Mouse (Mus musculus): ENCODE measurements around the gene Zfand3. TPM values are rescaled to one million over a fixed set of nuclear protein-coding genes. Genes with fewer than 3 reads are reported as not detected.

Zfand3 gene
- total and polyA plus RNA-seq, 2 experiments, result 46.7 to 63.3 TPM

GRCm38 (mm10) chr17:30162983-30163382 is 158.4 kb downstream of the Zfand3 start:
- H3K4me3 ChIP-seq (ENCODE audit: insufficient read depth, low read depth, low read length), result no peak overlapping the region
- peaks cover 43% of the 10 kb centered on the region for H3K79me2 ChIP-seq (ENCODE audit: control insufficient read depth, insufficient read depth, low read length)
- H3K27ac ChIP-seq (replicated peaks; ENCODE audit: insufficient read depth, low read depth, low read length), result no peak overlapping the region
- TF ChIP-seq POLR2A (IDR thresholded peaks at IDR 0.05; ENCODE audit: extremely low read depth, insufficient read depth, low read length) (no peak), CTCF (IDR thresholded peaks at IDR 0.05; ENCODE audit: low read depth, low read length) (no peak)
- H3K4me1 ChIP-seq (ENCODE audit: control insufficient read depth, insufficient read depth, low read length), result peaks cover 2% of the 10 kb centered on the region; the same call in 1 of the 2 replicates
- no peak for DNase-seq (ENCODE audit: extremely low read depth, low read depth, low spot score)
- H3K36me3 ChIP-seq (ENCODE audit: control insufficient read depth, insufficient read depth, low read length), result no peaks in the 10 kb centered on the region
- no peaks in the 10 kb centered on the region for H3K27me3 ChIP-seq (ENCODE audit: control insufficient read depth, insufficient read depth, low read length)
- 79% methylated on average over 5 of the region's 5 CpGs for WGBS
- no peak overlapping the region for H3K9ac ChIP-seq (ENCODE audit: low read depth, low read length)

- Histone ChIP-seq H3K36me3 (ENCODE audit: control insufficient read depth, insufficient read depth, low read length) (no peaks in the 10 kb centered on the region), H3K9ac (ENCODE audit: low read depth, low read length) (no peak overlapping the region), H3K4me1 (ENCODE audit: control insufficient read depth, insufficient read depth, low read length) (peaks cover 2% of the 10 kb centered on the region; the same call in 1 of the 2 replicates), H3K27me3 (ENCODE audit: control insufficient read depth, insufficient read depth, low read length) (no peaks in the 10 kb centered on the region), H3K79me2 (ENCODE audit: control insufficient read depth, insufficient read depth, low read length) (peaks cover 36% of the 10 kb centered on the region), H3K27ac (replicated peaks; ENCODE audit: insufficient read depth, low read depth, low read length) (no peak overlapping the region), H3K4me3 (ENCODE audit: insufficient read depth, low read depth, low read length) (no peak overlapping the region)
- 85% methylated on average over 6 of the region's 6 CpGs for WGBS
- TF ChIP-seq POLR2A (IDR thresholded peaks at IDR 0.05; ENCODE audit: extremely low read depth, insufficient read depth, low read length), result no peak
- TF ChIP-seq CTCF (IDR thresholded peaks at IDR 0.05; ENCODE audit: low read depth, low read length), result no peak
- no peak for DNase-seq (ENCODE audit: extremely low read depth, low read depth, low spot score)
These were observed 159.3 kb downstream of the Zfand3 start for GRCm38 (mm10) chr17:30163793-30164192.

GRCm38 (mm10) chr17:30164818-30165217 is 160.3 kb downstream of the Zfand3 start:
- no peak for DNase-seq (ENCODE audit: extremely low read depth, low read depth, low spot score)
- Histone ChIP-seq H3K79me2 (ENCODE audit: control insufficient read depth, insufficient read depth, low read length) (peaks cover 39% of the 10 kb centered on the region), H3K27ac (replicated peaks; ENCODE audit: insufficient read depth, low read depth, low read length) (no peak overlapping the region), H3K27me3 (ENCODE audit: control insufficient read depth, insufficient read depth, low read length) (no peaks in the 10 kb centered on the region), H3K4me3 (ENCODE audit: insufficient read depth, low read depth, low read length) (no peak overlapping the region), H3K36me3 (ENCODE audit: control insufficient read depth, insufficient read depth, low read length) (no peaks in the 10 kb centered on the region), H3K4me1 (ENCODE audit: control insufficient read depth, insufficient read depth, low read length) (peaks cover 2% of the 10 kb centered on the region; the same call in 1 of the 2 replicates), H3K9ac (ENCODE audit: low read depth, low read length) (no peak overlapping the region)
- 81% methylated on average over 9 of the region's 9 CpGs for WGBS
- TF ChIP-seq POLR2A (IDR thresholded peaks at IDR 0.05; ENCODE audit: extremely low read depth, insufficient read depth, low read length) (no peak), CTCF (IDR thresholded peaks at IDR 0.05; ENCODE audit: low read depth, low read length) (no peak)

GRCm38 (mm10) chr17:30177435-30177834 is 172.9 kb downstream of the Zfand3 start:
- TF ChIP-seq CTCF (IDR thresholded peaks at IDR 0.05; ENCODE audit: low read depth, low read length), result no peak
- no peak for TF ChIP-seq POLR2A (IDR thresholded peaks at IDR 0.05; ENCODE audit: extremely low read depth, insufficient read depth, low read length)
- 41% methylated on average over 4 of the region's 4 CpGs for WGBS
- H3K4me3 ChIP-seq (ENCODE audit: insufficient read depth, low read depth, low read length), result no peak overlapping the region
- H3K27me3 ChIP-seq (ENCODE audit: control insufficient read depth, insufficient read depth, low read length), result no peaks in the 10 kb centered on the region
- DNase-seq (ENCODE audit: extremely low read depth, low read depth, low spot score), result peak; percentile 68
- H3K79me2 ChIP-seq (ENCODE audit: control insufficient read depth, insufficient read depth, low read length), result peaks cover 26% of the 10 kb centered on the region
- no peak overlapping the region for H3K27ac ChIP-seq (replicated peaks; ENCODE audit: insufficient read depth, low read depth, low read length)
- no peaks in the 10 kb centered on the region for H3K4me1 ChIP-seq (ENCODE audit: control insufficient read depth, insufficient read depth, low read length)
- no peaks in the 10 kb centered on the region for H3K36me3 ChIP-seq (ENCODE audit: control insufficient read depth, insufficient read depth, low read length)
- no peak overlapping the region for H3K9ac ChIP-seq (ENCODE audit: low read depth, low read length)

GRCm38 (mm10) chr17:30178402-30178801 is 173.9 kb downstream of the Zfand3 start:
- Histone ChIP-seq H3K4me3 (ENCODE audit: insufficient read depth, low read depth, low read length) (no peak overlapping the region), H3K4me1 (ENCODE audit: control insufficient read depth, insufficient read depth, low read length) (no peaks in the 10 kb centered on the region), H3K9ac (ENCODE audit: low read depth, low read length) (no peak overlapping the region), H3K36me3 (ENCODE audit: control insufficient read depth, insufficient read depth, low read length) (no peaks in the 10 kb centered on the region), H3K27me3 (ENCODE audit: control insufficient read depth, insufficient read depth, low read length) (no peaks in the 10 kb centered on the region), H3K79me2 (ENCODE audit: control insufficient read depth, insufficient read depth, low read length) (peaks cover 31% of the 10 kb centered on the region), H3K27ac (replicated peaks; ENCODE audit: insufficient read depth, low read depth, low read length) (no peak overlapping the region)
- no peak for DNase-seq (ENCODE audit: extremely low read depth, low read depth, low spot score)
- 94% methylated on average over 1 of the region's 1 CpGs for WGBS
- TF ChIP-seq CTCF (IDR thresholded peaks at IDR 0.05; ENCODE audit: low read depth, low read length), result no peak
- TF ChIP-seq POLR2A (IDR thresholded peaks at IDR 0.05; ENCODE audit: extremely low read depth, insufficient read depth, low read length), result no peak

- no peak overlapping the region for H3K9ac ChIP-seq (ENCODE audit: low read depth, low read length)
- no peaks in the 10 kb centered on the region for H3K36me3 ChIP-seq (ENCODE audit: control insufficient read depth, insufficient read depth, low read length)
- no peak for TF ChIP-seq CTCF (IDR thresholded peaks at IDR 0.05; ENCODE audit: low read depth, low read length)
- TF ChIP-seq POLR2A (IDR thresholded peaks at IDR 0.05; ENCODE audit: extremely low read depth, insufficient read depth, low read length), result no peak
- H3K4me3 ChIP-seq (ENCODE audit: insufficient read depth, low read depth, low read length), result no peak overlapping the region
- no peaks in the 10 kb centered on the region for H3K27me3 ChIP-seq (ENCODE audit: control insufficient read depth, insufficient read depth, low read length)
- no peaks in the 10 kb centered on the region for H3K4me1 ChIP-seq (ENCODE audit: control insufficient read depth, insufficient read depth, low read length)
- 94% methylated on average over 6 of the region's 6 CpGs for WGBS
- H3K79me2 ChIP-seq (ENCODE audit: control insufficient read depth, insufficient read depth, low read length), result peaks cover 38% of the 10 kb centered on the region
- no peak overlapping the region for H3K27ac ChIP-seq (replicated peaks; ENCODE audit: insufficient read depth, low read depth, low read length)
- DNase-seq (ENCODE audit: extremely low read depth, low read depth, low spot score), result no peak
These were observed 175.7 kb downstream of the Zfand3 start for GRCm38 (mm10) chr17:30180197-30180596.
